Mouse (Mus musculus): ENCODE data around the gene Ankrd40.
A peak's percentile ranks its signal among the peaks of the same experiment; 100 is the strongest.

DNA sequence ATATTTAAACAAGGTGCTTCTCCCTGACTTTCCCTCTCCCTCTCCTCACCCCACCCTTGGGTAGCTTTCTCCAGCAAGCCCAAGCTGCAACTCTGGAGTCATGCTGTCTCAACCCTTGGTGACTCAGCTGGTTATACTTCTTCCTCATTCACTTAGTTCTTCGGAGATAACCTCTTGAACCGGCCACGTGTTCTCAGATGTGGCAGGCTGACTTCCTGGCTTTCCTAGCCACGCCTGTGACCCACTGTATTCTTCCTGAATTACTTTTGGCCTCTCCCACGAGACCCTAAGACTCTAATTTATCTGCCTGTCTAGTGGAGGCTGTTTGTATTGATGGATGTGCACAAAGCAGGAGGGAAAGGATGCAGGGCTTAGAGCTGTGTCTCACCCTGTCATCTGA lies 43.0 kb downstream of the Ankrd40 start:
- TF ChIP-seq ZNF384 (IDR thresholded peaks at IDR 0.05; ENCODE audit: low read depth, low read length) (no peak), RCOR1 (conservative IDR thresholded peaks at IDR 0.05; ENCODE audit: low read depth, low read length) (no peak), USF2 (conservative IDR thresholded peaks at IDR 0.05; ENCODE audit: low read depth, low read length) (peak; percentile 43; the same call in 1 of the 2 replicates), CTCF (conservative IDR thresholded peaks at IDR 0.05 in 1 of 2, IDR thresholded peaks at IDR 0.05 in 1 of 2; ENCODE audit: low read depth in 2 of 2, low read length in 2 of 2) (no peak), HCFC1 (IDR thresholded peaks at IDR 0.05; ENCODE audit: low read depth, low read length) (no peak; the same call in 1 of the 2 replicates), NELFE (IDR thresholded peaks at IDR 0.05; ENCODE audit: low read depth, low read length) (0 out of 2 replicates have a peak, but pooled peaks have one; percentile 42)
